Mouse (Mus musculus) E14TG2a.4 (cell line): Measurements from ENCODE around the gene Poln.

Source experiments
- CTCF ChIP-seq: conservative IDR thresholded peaks from 2 replicates; pipeline ENCODE4 v1.5.1; 2014; ENCODE audit warnings: low read length
- NANOG ChIP-seq: IDR thresholded peaks from 2 replicates; pipeline ENCODE4 v1.6.1; 2014; ENCODE audit warnings: borderline replicate concordance, low read length, mixed read lengths

GRCm38 (mm10) chr5:34148476-34148875 lies 20.8 kb downstream of the Poln start:
- TF ChIP-seq CTCF (no peak), NANOG (no peak)
